Mouse (Mus musculus): ENCODE results near the gene 9630041A04Rik. TPM values are rescaled to one million over a fixed set of nuclear protein-coding genes. Genes with fewer than 3 reads are reported as not detected.

The 9630041A04Rik gene
- polyA plus RNA-seq, 1 experiment from 2014 or later: 0.26 TPM

- ATAC-seq (ENCODE audit: low FRiP score, low read depth): no peak
- no peak overlapping the region for H3K4me3 ChIP-seq
- no peak overlapping the region for H3K4me2 ChIP-seq
- H3K27ac ChIP-seq (replicated peaks): no peak overlapping the region
- no peaks in the 10 kb centered on the region for H3K4me1 ChIP-seq (replicated peaks)
- 55% methylated on average over 4 of the region's 4 CpGs for WGBS
- H3K9ac ChIP-seq: no peak overlapping the region
- no peaks in the 10 kb centered on the region for H3K9me3 ChIP-seq
- no peaks in the 10 kb centered on the region for H3K27me3 ChIP-seq
- peaks cover 8% of the 10 kb centered on the region for H3K36me3 ChIP-seq
Measured at GRCm38 (mm10) chr9:101924829-101925228, 63.2 kb downstream of the 9630041A04Rik start.

- Histone ChIP-seq H3K4me3 (no peak overlapping the region), H3K4me2 (no peak overlapping the region), H3K4me1 (replicated peaks) (peaks cover 25% of the 10 kb centered on the region), H3K9me3 (no peaks in the 10 kb centered on the region), H3K9ac (no peak overlapping the region), H3K36me3 (no peaks in the 10 kb centered on the region), H3K27ac (replicated peaks) (no peak overlapping the region), H3K27me3 (no peaks in the 10 kb centered on the region)
- WGBS: 31% methylated on average over 8 of the region's 8 CpGs
- ATAC-seq (ENCODE audit: low FRiP score, low read depth): no peak
Measured at GRCm38 (mm10) chr9:101933946-101934573, 72.4 kb downstream of the 9630041A04Rik start.

DNA sequence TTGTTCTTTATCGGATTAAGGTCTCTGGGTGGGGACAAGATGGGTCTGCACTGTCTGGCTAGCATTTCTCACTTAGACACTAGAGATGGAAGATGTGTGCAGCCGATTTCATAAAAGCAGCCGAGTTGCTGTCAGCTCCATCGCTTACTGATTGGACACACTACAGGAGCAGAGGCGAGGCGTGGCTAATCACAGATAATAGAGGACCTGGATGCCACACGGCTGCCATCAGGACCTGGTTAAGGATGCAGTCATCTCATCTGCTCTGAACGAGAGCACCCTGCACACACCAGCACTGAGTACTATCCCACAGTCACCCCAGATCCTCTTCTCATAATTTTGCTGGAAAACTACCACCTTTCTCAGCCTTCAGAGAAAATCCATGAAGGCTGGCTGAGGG, 73.2 kb downstream of the 9630041A04Rik start:
- no peak overlapping the region for H3K4me3 ChIP-seq
- ATAC-seq (ENCODE audit: low FRiP score, low read depth): no peak
- H3K4me1 ChIP-seq (replicated peaks): peaks cover 31% of the 10 kb centered on the region
- no peaks in the 10 kb centered on the region for H3K9me3 ChIP-seq
- no peak overlapping the region for H3K4me2 ChIP-seq
- H3K27ac ChIP-seq (replicated peaks): 0 out of 2 replicates have a peak overlapping the region, but pooled peaks have one; percentile 12
- no peaks in the 10 kb centered on the region for H3K36me3 ChIP-seq
- H3K9ac ChIP-seq: no peak overlapping the region
- 30% methylated on average over 8 of the region's 8 CpGs for WGBS
- H3K27me3 ChIP-seq: no peaks in the 10 kb centered on the region

DNA sequence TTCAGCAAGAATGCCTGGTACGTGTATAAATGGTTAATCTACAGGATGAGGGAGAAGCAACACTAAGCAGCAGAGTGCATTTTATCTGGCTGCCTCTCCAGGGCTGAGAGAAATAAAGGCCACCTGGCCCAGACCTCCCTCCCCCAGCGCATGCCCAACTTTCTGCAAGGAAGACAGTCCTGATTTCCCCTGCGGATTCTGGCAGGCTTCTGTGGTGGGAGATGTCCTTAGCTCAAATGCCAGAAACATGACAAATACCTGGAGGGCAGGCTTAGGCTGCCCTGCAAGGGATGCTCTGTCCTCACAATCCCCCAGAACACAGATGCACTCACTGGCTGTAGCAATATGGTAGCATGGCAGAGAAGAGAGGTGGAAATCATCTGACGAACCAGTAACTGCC, 76.4 kb downstream of the 9630041A04Rik start:
- Histone ChIP-seq H3K27ac (replicated peaks) (no peak overlapping the region), H3K4me1 (replicated peaks) (peaks cover 36% of the 10 kb centered on the region), H3K36me3 (no peaks in the 10 kb centered on the region), H3K27me3 (no peaks in the 10 kb centered on the region), H3K9ac (no peak overlapping the region), H3K4me3 (no peak overlapping the region), H3K4me2 (no peak overlapping the region), H3K9me3 (no peaks in the 10 kb centered on the region)
- no peak for ATAC-seq (ENCODE audit: low FRiP score, low read depth)
- 77% methylated on average over 4 of the region's 4 CpGs for WGBS

GRCm38 (mm10) chr9:101939006-101939405, 77.4 kb downstream of the 9630041A04Rik start:
- Histone ChIP-seq H3K4me1 (replicated peaks) (peaks cover 38% of the 10 kb centered on the region), H3K36me3 (no peaks in the 10 kb centered on the region), H3K4me2 (no peak overlapping the region), H3K27me3 (no peaks in the 10 kb centered on the region), H3K4me3 (no peak overlapping the region), H3K9ac (no peak overlapping the region), H3K27ac (replicated peaks) (0 out of 2 replicates have a peak overlapping the region, but pooled peaks have one; percentile 21), H3K9me3 (no peaks in the 10 kb centered on the region)
- ATAC-seq (ENCODE audit: low FRiP score, low read depth): peak; percentile 85; the same call in 1 of the 2 replicates
- WGBS: 27% methylated on average over 5 of the region's 5 CpGs

DNA sequence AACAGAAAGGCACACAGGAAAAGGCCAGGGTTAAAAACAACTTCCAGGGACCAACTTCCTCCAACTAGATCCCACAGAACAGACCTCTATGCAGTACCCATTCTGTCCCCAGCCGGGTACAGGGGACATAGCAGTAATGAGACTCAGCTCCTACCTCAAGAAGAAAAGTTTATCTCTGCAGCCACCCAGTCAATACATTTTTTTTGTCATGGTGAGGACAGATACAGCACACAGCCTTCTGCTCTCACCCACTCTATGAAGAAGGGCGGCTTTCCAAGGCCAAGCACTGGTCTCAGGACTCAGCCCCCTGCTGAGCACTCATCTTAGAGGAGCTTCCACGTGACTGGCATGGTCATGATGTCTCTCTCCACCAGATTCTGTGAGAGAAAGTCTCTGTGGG, 78.5 kb downstream of the 9630041A04Rik start:
- H3K9me3 ChIP-seq: no peaks in the 10 kb centered on the region
- H3K27me3 ChIP-seq: no peaks in the 10 kb centered on the region
- no peak overlapping the region for H3K4me2 ChIP-seq
- no peak for ATAC-seq (ENCODE audit: low FRiP score, low read depth)
- H3K4me3 ChIP-seq: no peak overlapping the region
- WGBS: 81% methylated on average over 3 of the region's 3 CpGs
- no peak overlapping the region for H3K9ac ChIP-seq
- no peak overlapping the region for H3K27ac ChIP-seq (replicated peaks)
- H3K36me3 ChIP-seq: no peaks in the 10 kb centered on the region
- H3K4me1 ChIP-seq (replicated peaks): peaks cover 29% of the 10 kb centered on the region

DNA sequence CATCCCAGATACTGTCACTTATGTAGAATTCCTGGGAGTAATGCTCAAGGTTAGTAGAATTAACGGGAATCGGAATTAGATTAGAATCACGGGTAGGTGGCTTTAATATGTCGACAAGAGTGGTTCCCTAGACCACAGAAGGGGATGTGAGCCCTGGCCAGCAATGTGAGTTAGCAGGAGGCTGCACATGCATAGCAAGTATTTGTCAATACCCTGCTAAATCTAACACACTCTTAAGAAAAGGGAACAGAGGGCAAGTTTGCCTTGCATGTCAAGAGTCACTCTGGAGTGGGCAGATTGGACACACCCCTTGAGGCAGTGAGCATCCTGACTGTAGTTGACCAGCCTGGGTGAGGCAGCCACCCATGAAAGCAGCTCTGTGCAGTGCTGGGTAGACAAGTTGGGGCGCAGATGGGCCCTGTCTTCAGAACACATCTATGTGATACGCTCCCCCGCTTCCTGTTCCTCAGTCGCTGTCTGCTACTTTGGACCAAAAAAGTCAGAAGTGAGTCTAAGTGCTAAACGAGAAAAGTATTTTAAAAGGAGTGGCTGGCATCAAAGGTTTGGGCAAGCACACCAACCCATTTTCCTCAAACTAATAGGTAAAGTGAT, 80.5 kb downstream of the 9630041A04Rik start:
- Histone ChIP-seq H3K36me3 (no peaks in the 10 kb centered on the region), H3K9me3 (no peaks in the 10 kb centered on the region), H3K27me3 (no peaks in the 10 kb centered on the region), H3K9ac (no peak overlapping the region), H3K4me2 (no peak overlapping the region), H3K27ac (replicated peaks) (no peak overlapping the region; the same call in 1 of the 2 replicates), H3K4me3 (no peak overlapping the region), H3K4me1 (replicated peaks) (peaks cover 32% of the 10 kb centered on the region)
- ATAC-seq (ENCODE audit: low FRiP score, low read depth): no peak
- 90% methylated on average over 9 of the region's 9 CpGs for WGBS

- Histone ChIP-seq H3K4me3 (no peak overlapping the region), H3K4me1 (replicated peaks) (peaks cover 20% of the 10 kb centered on the region), H3K36me3 (no peaks in the 10 kb centered on the region), H3K27me3 (no peaks in the 10 kb centered on the region), H3K9ac (no peak overlapping the region), H3K27ac (replicated peaks) (no peak overlapping the region), H3K4me2 (no peak overlapping the region), H3K9me3 (no peaks in the 10 kb centered on the region)
- peak; percentile 42; the same call in 1 of the 2 replicates for ATAC-seq (ENCODE audit: low FRiP score, low read depth)
- WGBS: 47% methylated on average over 7 of the region's 7 CpGs
Measured at GRCm38 (mm10) chr9:101945326-101945725, 83.7 kb downstream of the 9630041A04Rik start.

DNA sequence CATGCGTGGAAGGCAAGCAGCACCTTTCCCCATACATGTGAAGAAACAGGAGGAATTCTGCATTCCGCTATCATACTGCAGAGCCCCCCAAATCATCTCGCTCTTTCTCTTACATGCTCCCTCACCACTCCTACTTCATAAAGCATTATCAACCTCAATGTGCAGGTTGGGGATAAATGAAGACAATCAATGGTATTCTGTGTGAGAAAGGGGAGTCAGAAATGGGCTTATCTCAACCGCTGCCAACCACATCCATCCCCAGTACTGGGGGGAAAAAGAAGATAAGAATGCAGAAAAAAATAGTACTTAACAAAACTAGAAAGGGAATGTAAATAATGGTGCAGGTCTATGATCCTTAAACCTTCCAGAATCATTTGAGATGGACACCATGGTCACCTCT, 84.2 kb downstream of the 9630041A04Rik start:
- 92% methylated on average over 4 of the region's 4 CpGs for WGBS
- no peak for ATAC-seq (ENCODE audit: low FRiP score, low read depth)
- H3K9ac ChIP-seq: no peak overlapping the region

GRCm38 (mm10) chr9:101950101-101950500, 88.5 kb downstream of the 9630041A04Rik start:
- 11% methylated on average over 3 of the region's 3 CpGs for WGBS
- H3K9me3 ChIP-seq: no peaks in the 10 kb centered on the region
- no peak for ATAC-seq (ENCODE audit: low FRiP score, low read depth)
- no peak overlapping the region for H3K9ac ChIP-seq
- no peak overlapping the region for H3K4me2 ChIP-seq
- H3K36me3 ChIP-seq: 0 out of 2 replicates have a peak, but pooled peaks cover 5% of the 10 kb centered on the region
- no peak overlapping the region for H3K4me3 ChIP-seq
- H3K27ac ChIP-seq (replicated peaks): no peak overlapping the region
- H3K27me3 ChIP-seq: no peaks in the 10 kb centered on the region
- peaks cover 12% of the 10 kb centered on the region for H3K4me1 ChIP-seq (replicated peaks)

More for the DNA sequence above, 84.2 kb downstream of the 9630041A04Rik start:
- Histone ChIP-seq H3K4me2 (no peak overlapping the region), H3K27me3 (no peaks in the 10 kb centered on the region), H3K4me1 (replicated peaks) (peaks cover 20% of the 10 kb centered on the region), H3K4me3 (no peak overlapping the region), H3K9me3 (no peaks in the 10 kb centered on the region), H3K36me3 (no peaks in the 10 kb centered on the region), H3K27ac (replicated peaks) (no peak overlapping the region)

DNA sequence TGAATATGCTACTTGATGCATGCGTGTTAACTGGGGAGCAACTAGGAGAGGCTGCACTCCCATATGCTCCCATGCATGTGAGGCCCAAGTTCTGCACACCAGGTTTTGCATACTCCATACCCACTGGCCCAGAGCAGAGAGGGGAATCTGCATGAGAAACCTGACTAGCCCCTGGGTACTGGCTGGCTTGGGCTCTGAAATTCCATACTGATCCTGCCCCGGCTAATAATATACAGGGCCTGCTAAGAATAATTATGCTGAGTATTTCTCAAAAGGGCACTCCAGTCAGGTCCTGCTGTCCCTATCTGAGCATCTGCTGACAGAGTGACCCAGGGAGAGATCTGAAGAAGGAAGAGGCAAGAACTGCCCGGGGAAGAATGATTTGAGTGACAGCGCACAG, 92.9 kb downstream of the 9630041A04Rik start:
- ATAC-seq (ENCODE audit: low FRiP score, low read depth): peak; percentile 34; the same call in 1 of the 2 replicates
- WGBS: 57% methylated on average over 4 of the region's 4 CpGs
- Histone ChIP-seq H3K4me2 (no peak overlapping the region), H3K9me3 (no peaks in the 10 kb centered on the region), H3K4me3 (no peak overlapping the region), H3K9ac (no peak overlapping the region), H3K27ac (replicated peaks) (no peak overlapping the region), H3K4me1 (replicated peaks) (peaks cover 10% of the 10 kb centered on the region; the same call in 1 of the 2 replicates), H3K36me3 (0 out of 2 replicates have a peak, but pooled peaks cover 5% of the 10 kb centered on the region), H3K27me3 (no peaks in the 10 kb centered on the region)

- ATAC-seq (ENCODE audit: low FRiP score, low read depth): no peak
- Histone ChIP-seq H3K27me3 (no peaks in the 10 kb centered on the region), H3K36me3 (0 out of 2 replicates have a peak, but pooled peaks cover 5% of the 10 kb centered on the region), H3K4me1 (replicated peaks) (peaks cover 8% of the 10 kb centered on the region; the same call in 1 of the 2 replicates), H3K4me2 (no peak overlapping the region), H3K9me3 (no peaks in the 10 kb centered on the region), H3K4me3 (no peak overlapping the region), H3K27ac (replicated peaks) (no peak overlapping the region), H3K9ac (no peak overlapping the region)
- 25% methylated on average over 4 of the region's 4 CpGs for WGBS
Measured at GRCm38 (mm10) chr9:101956228-101956627, 94.6 kb downstream of the 9630041A04Rik start.

Data from hindbrain, embryonic 15.5 days (tissue).